Mouse (Mus musculus) forebrain, embryonic 14.5 days (tissue): ENCODE data around the gene Cptp. TPM values are rescaled to one million over a fixed set of nuclear protein-coding genes. Genes with fewer than 3 reads are reported as not detected.

Experiments used
- ATAC-seq: fragments of 200-750 bp; cut with Nextera tagmentation; 2 replicates; pipeline ENCODE4 v1.8.0; 2017; ENCODE audit warnings: mild to moderate bottlenecking, moderate library complexity
- DNase-seq: peaks from one replicate; pipeline ENCODE4 v3.0.0-alpha.2; 2015; ENCODE audit warnings: low spot score
- H3K27ac ChIP-seq: fragments of 300-500 bp; sonication (generic); 2 replicates; pipeline ENCODE4 v1.5.1; 2014; ENCODE audit warnings: low read depth, mild to moderate bottlenecking, control low read depth, low read length, moderate library complexity
- H3K27me3 ChIP-seq: fragments of 300-500 bp; sonication (generic); replicated peaks from 2 replicates; pipeline ENCODE4 v1.6.1; 2014; ENCODE audit warnings: low read length, control low read depth, mixed read lengths; ENCODE audit not compliant: control insufficient read depth, insufficient read depth
- H3K36me3 ChIP-seq: fragments of 300-500 bp; sonication (generic); 2 replicates; pipeline ENCODE4 v1.6.1; 2014; ENCODE audit warnings: low read length, control low read depth; ENCODE audit not compliant: control insufficient read depth, insufficient read depth
- H3K4me1 ChIP-seq: fragments of 300-500 bp; sonication (generic); 2 replicates; pipeline ENCODE4 v1.6.1; 2014; ENCODE audit warnings: antibody characterized with exemption, low read length, control low read depth; ENCODE audit not compliant: control insufficient read depth, insufficient read depth
- H3K4me2 ChIP-seq: fragments of 300-500 bp; sonication (generic); 2 replicates; pipeline ENCODE4 v1.6.1; 2014; ENCODE audit warnings: mild to moderate bottlenecking, control low read depth, low read length
- H3K4me3 ChIP-seq: fragments of 300-500 bp; sonication (generic); 2 replicates; pipeline ENCODE4 v1.5.1; 2014; ENCODE audit warnings: low read depth, low read length, control low read depth
- H3K9ac ChIP-seq: fragments of 300-500 bp; sonication (generic); 2 replicates; pipeline ENCODE4 v1.6.1; 2014; ENCODE audit warnings: mild to moderate bottlenecking, low read length, control low read depth, moderate library complexity
- H3K9me3 ChIP-seq: fragments of 300-500 bp; sonication (generic); replicated peaks from 2 replicates; pipeline ENCODE4 v1.6.1; 2016; ENCODE audit warnings: low read length, control low read depth, mixed read lengths; ENCODE audit not compliant: control insufficient read depth
- WGBS: fragments of 180-500 bp; shearing (Covaris S2); extraction: QIAGEN DNeasy Blood & Tissue Kit; methylation state at CpG from one replicate; pipeline ENCODE4 v1.1.7; 2014; 5-methylcytosine and 5-hydroxymethylcytosine counted together
- polyA plus RNA-seq: library from polyadenylated mRNA; unstranded; fragments of >200 nt; fragmentation: Nextera tagmentation; extraction: Ambion mirVana; gene quantifications from 2 replicates; pipeline ENCODE4 v1.2.1, GENCODE M21; 2014

The Cptp gene
- polyA plus RNA-seq, 1 experiment from 2014 or later, result 28.3 TPM

- H3K9ac ChIP-seq, result peak overlapping the region; percentile 46
- 14% methylated on average over 8 of the region's 8 CpGs for WGBS
- ATAC-seq, result peak; percentile 7; the same call in 1 of the 2 replicates
- H3K4me1 ChIP-seq, result peaks cover 13% of the 10 kb centered on the region; the same call in 1 of the 2 replicates
- H3K27me3 ChIP-seq, result 0 out of 2 replicates have a peak, but pooled peaks cover 3% of the 10 kb centered on the region
- H3K27ac ChIP-seq, result peak overlapping the region; percentile 30; the same call in 1 of the 2 replicates
- no peak for DNase-seq
- peak overlapping the region; percentile 21 for H3K4me3 ChIP-seq
- no peaks in the 10 kb centered on the region; the same call in 1 of the 2 replicates for H3K36me3 ChIP-seq
- peak overlapping the region; percentile 53 for H3K4me2 ChIP-seq
- H3K9me3 ChIP-seq, result no peaks in the 10 kb centered on the region
Observed at GRCm38 (mm10) chr4:155840076-155841002, 28.9 kb downstream of the Cptp start.

GRCm38 (mm10) chr4:155839483-155839910 is 29.7 kb downstream of the Cptp start, which contains the start of gene Mxra8:
Mxra8 (plus strand) TSS chr4:155839680.
- Histone ChIP-seq H3K4me1 (peaks cover 13% of the 10 kb centered on the region; the same call in 1 of the 2 replicates), H3K4me3 (peak within 1 kb of the TSS; percentile 21), H3K36me3 (peaks cover 3% of the 10 kb centered on the region; the same call in 1 of the 2 replicates), H3K4me2 (peak within 1 kb of the TSS; percentile 53), H3K27me3 (0 out of 2 replicates have a peak, but pooled peaks cover 3% of the 10 kb centered on the region), H3K9me3 (no peaks in the 10 kb centered on the region), H3K27ac (peak within 1 kb of the TSS; percentile 30; the same call in 1 of the 2 replicates), H3K9ac (peak within 1 kb of the TSS; percentile 46)
- ATAC-seq, result peak; percentile 64
- 3% methylated on average over 16 of the region's 16 CpGs for WGBS
- peak; percentile 51 for DNase-seq

GRCm38 (mm10) chr4:155838187-155839153 is 30.8 kb downstream of the Cptp start:
- DNase-seq (no peak), ATAC-seq (no peak)
- no peak overlapping the region for H3K27ac ChIP-seq
- no peak overlapping the region for H3K9ac ChIP-seq
- peaks cover 17% of the 10 kb centered on the region; the same call in 1 of the 2 replicates for H3K4me1 ChIP-seq
- no peak overlapping the region for H3K4me2 ChIP-seq
- peaks cover 9% of the 10 kb centered on the region; the same call in 1 of the 2 replicates for H3K36me3 ChIP-seq
- no peak overlapping the region for H3K4me3 ChIP-seq
- H3K9me3 ChIP-seq, result no peaks in the 10 kb centered on the region
- WGBS, result 59% methylated on average over 8 of the region's 8 CpGs
- 0 out of 2 replicates have a peak, but pooled peaks cover 3% of the 10 kb centered on the region for H3K27me3 ChIP-seq

- no peak overlapping the region for H3K9ac ChIP-seq
- no peaks in the 10 kb centered on the region for H3K9me3 ChIP-seq
- no peak for ATAC-seq
- no peak overlapping the region for H3K27ac ChIP-seq
- no peak for DNase-seq
- WGBS, result 85% methylated on average over 11 of the region's 11 CpGs
- peaks cover 19% of the 10 kb centered on the region for H3K4me1 ChIP-seq
- H3K4me3 ChIP-seq, result no peak overlapping the region
- H3K4me2 ChIP-seq, result no peak overlapping the region
- 0 out of 2 replicates have a peak, but pooled peaks cover 3% of the 10 kb centered on the region for H3K27me3 ChIP-seq
- peaks cover 17% of the 10 kb centered on the region for H3K36me3 ChIP-seq
Observed at GRCm38 (mm10) chr4:155837404-155838010, 31.7 kb downstream of the Cptp start.

GRCm38 (mm10) chr4:155833836-155834235 is 35.4 kb downstream of the Cptp start:
- Histone ChIP-seq H3K4me2 (no peak overlapping the region), H3K4me1 (peaks cover 13% of the 10 kb centered on the region), H3K36me3 (peaks cover 18% of the 10 kb centered on the region), H3K27ac (0 out of 2 replicates have a peak overlapping the region, but pooled peaks have one; percentile 52), H3K27me3 (no peaks in the 10 kb centered on the region), H3K9me3 (no peaks in the 10 kb centered on the region), H3K9ac (no peak overlapping the region), H3K4me3 (no peak overlapping the region)
- WGBS, result 47% methylated on average over 2 of the region's 2 CpGs
- 0 out of 2 replicates have a peak, but pooled peaks have one; percentile 11 for ATAC-seq
- peak; percentile 84 for DNase-seq

- ATAC-seq (no peak), DNase-seq (no peak)
- Histone ChIP-seq H3K36me3 (peaks cover 18% of the 10 kb centered on the region), H3K4me3 (no peak overlapping the region), H3K4me1 (peaks cover 13% of the 10 kb centered on the region), H3K27ac (no peak overlapping the region), H3K9ac (no peak overlapping the region), H3K27me3 (no peaks in the 10 kb centered on the region), H3K4me2 (no peak overlapping the region), H3K9me3 (no peaks in the 10 kb centered on the region)
- 89% methylated on average over 4 of the region's 4 CpGs for WGBS
Observed at GRCm38 (mm10) chr4:155833234-155833633, 36.0 kb downstream of the Cptp start.

GRCm38 (mm10) chr4:155832321-155832720 is 36.9 kb downstream of the Cptp start:
- no peak overlapping the region for H3K27ac ChIP-seq
- DNase-seq, result no peak
- 62% methylated on average over 10 of the region's 10 CpGs for WGBS

GRCm38 (mm10) chr4:155831831-155832230 is 37.4 kb downstream of the Cptp start:
- no peak; the same call in 1 of the 2 replicates for ATAC-seq
- peak overlapping the region; percentile 90 for H3K9ac ChIP-seq
- 1% methylated on average over 25 of the region's 25 CpGs for WGBS

More at GRCm38 (mm10) chr4:155832321-155832720, 36.9 kb downstream of the Cptp start:
- peaks cover 13% of the 10 kb centered on the region for H3K4me1 ChIP-seq
- H3K27me3 ChIP-seq, result no peaks in the 10 kb centered on the region
- H3K4me3 ChIP-seq, result peak overlapping the region; percentile 80
- no peaks in the 10 kb centered on the region for H3K9me3 ChIP-seq
- no peak for ATAC-seq
- H3K4me2 ChIP-seq, result peak overlapping the region; percentile 98
- H3K9ac ChIP-seq, result peak overlapping the region; percentile 90
- H3K36me3 ChIP-seq, result peaks cover 23% of the 10 kb centered on the region

More at GRCm38 (mm10) chr4:155831831-155832230, 37.4 kb downstream of the Cptp start:
- Histone ChIP-seq H3K9me3 (no peaks in the 10 kb centered on the region), H3K4me1 (peaks cover 13% of the 10 kb centered on the region), H3K27me3 (no peaks in the 10 kb centered on the region), H3K27ac (peak overlapping the region; percentile 89), H3K4me3 (peak overlapping the region; percentile 80), H3K4me2 (peak overlapping the region; percentile 98), H3K36me3 (peaks cover 28% of the 10 kb centered on the region)
- DNase-seq, result no peak
